ENCODE assay signal across 14 mouse cellular contexts in the genomic region with DNA sequence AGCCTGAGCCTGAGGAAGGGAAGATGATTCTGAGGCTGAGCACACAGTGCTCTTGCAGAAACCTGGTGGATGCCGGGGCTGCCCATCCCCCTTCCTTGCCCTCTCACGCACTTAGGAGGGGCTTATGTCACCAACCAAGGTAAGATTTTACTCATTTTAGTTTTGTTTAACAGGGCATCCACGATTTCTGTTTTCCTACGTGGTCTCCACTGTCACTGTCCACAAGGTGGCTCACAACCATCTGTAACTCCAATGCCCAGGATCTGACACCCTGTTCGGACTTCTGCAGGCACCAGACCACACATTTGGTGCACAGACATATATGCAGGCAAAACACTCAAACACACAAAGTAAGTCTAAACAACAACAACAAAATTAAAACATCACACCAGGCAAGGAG. TPM values are rescaled to one million over a fixed set of nuclear protein-coding genes. Genes with fewer than 3 reads are reported as not detected.
DNase-seq lines count a peak whose midpoint lies in the region; ATAC-seq and TF ChIP-seq lines count a peak whose summit lies in the region.
"Had no signal": no experiment of that assay in that cellular context is flagged by ENCODE, and none has a peak within 500 bp of the region (broad histone marks: within the 10 kb centered on the region; RNA-seq: fewer than 3 reads in every experiment).

No protein-coding gene starts in this region.

- peaks cover 20% of the 10 kb centered on the region for H3K36me3 ChIP-seq in heart, embryonic 13.5 days
- peaks cover 23% of the 10 kb centered on the region for H3K36me3 ChIP-seq in lung, embryonic 14.5 days (ENCODE audit: insufficient read depth)

- H3K27ac ChIP-seq in heart, embryonic 13.5 days (replicated peaks): no peak overlapping the region
- no peak overlapping the region for H3K27ac ChIP-seq in lung, embryonic 14.5 days (ENCODE audit: low read depth)
- H3K27ac ChIP-seq: heart, embryonic 10.5 days; hindbrain, embryonic 14.5 days; midbrain, embryonic 10.5 days had no signal

- no peaks in the 10 kb centered on the region for H3K27me3 ChIP-seq in heart, embryonic 13.5 days (replicated peaks)
- H3K27me3 ChIP-seq in lung, embryonic 14.5 days (ENCODE audit: insufficient read depth, low read length): no peaks in the 10 kb centered on the region

- H3K4me1 ChIP-seq in heart, embryonic 13.5 days: peaks cover 20% of the 10 kb centered on the region
- H3K4me1 ChIP-seq in lung, embryonic 14.5 days (ENCODE audit: insufficient read depth): peaks cover 7% of the 10 kb centered on the region; the same call in 1 of the 2 replicates

- peak; percentile 66 for TF ChIP-seq CTCF in lung, embryonic 14.5 days (IDR thresholded peaks at IDR 0.05; ENCODE audit: low read depth)

- no peak for ATAC-seq in heart, embryonic 13.5 days (ENCODE audit: extremely low read depth, insufficient number of reproducible peaks, low FRiP score, low TSS enrichment)
- ATAC-seq in lung, embryonic 14.5 days (ENCODE audit: insufficient read depth): no peak

- H3K9me3 ChIP-seq in heart, embryonic 13.5 days: no peaks in the 10 kb centered on the region
- H3K9me3 ChIP-seq in lung, embryonic 14.5 days (ENCODE audit: low read depth, low read length): no peaks in the 10 kb centered on the region
- H3K9me3 ChIP-seq: heart, embryonic 10.5 days; midbrain, embryonic 10.5 days had no signal

- no peak overlapping the region for H3K4me3 ChIP-seq in heart, embryonic 13.5 days
- no peak overlapping the region for H3K4me3 ChIP-seq in lung, embryonic 14.5 days (ENCODE audit: low read depth, low read length)
- H3K4me3 ChIP-seq: heart, embryonic 10.5 days; midbrain, embryonic 10.5 days had no signal

- whole genome bisulfite sequencing in heart, embryonic 13.5 days: 58% methylated on average over 5 of the region's 5 CpGs
- WGBS in lung, embryonic 14.5 days: 43% methylated on average over 5 of the region's 5 CpGs

- peak; percentile 44 for DNase-seq in adrenal gland, adult 2 months
- DNase-seq in adrenal gland, postnatal 4 days (ENCODE audit: low spot score in 2 of 2): no peak
- DNase-seq in heart, adult 8-10 months (ENCODE audit: low spot score): no peak
- peak; percentile 53 for DNase-seq in lung, embryonic 14.5 days
- DNase-seq in lung, postnatal 10 days: no peak
- peak; percentile 22 for DNase-seq in retina, postnatal 1 day
- no peak for DNase-seq in cerebellum, adult 11 months
- DNase-seq: B cell, adult 2 months; kidney, postnatal 36 days; thymus, postnatal 36 days had no signal

- 0 out of 2 replicates have a peak overlapping the region, but pooled peaks have one; percentile 16 for H3K9ac ChIP-seq in heart, embryonic 13.5 days
- no peak overlapping the region for H3K9ac ChIP-seq in lung, embryonic 14.5 days
- H3K9ac ChIP-seq: hindbrain, embryonic 14.5 days had no signal

- H3K4me2 ChIP-seq in heart, embryonic 13.5 days: no peak overlapping the region
- H3K4me2 ChIP-seq in lung, embryonic 14.5 days: no peak overlapping the region
- H3K4me2 ChIP-seq: hindbrain, embryonic 14.5 days had no signal

RNA-seq across cellular contexts. Expression of a gene that starts 12.2 kb away (rescaled TPM):
- total RNA-seq in adrenal gland, adult 2 months (2021): 10 to 100 TPM; 22.5 to 46.4 TPM
- 1.2 and 2.2 TPM in 2 replicates for polyA plus RNA-seq in adrenal gland, adult 2 months (2012; rRNA removed)
- total RNA-seq in adrenal gland, postnatal 4 days (2021): 10 to 100 TPM; 32.9 to 33.2 TPM
- polyA plus RNA-seq in heart, embryonic 13.5 days (2015; fragmentation: Nextera tagmentation; extraction: Ambion mirVana): 7.0 and 8.5 TPM in 2 replicates
- total RNA-seq in heart, adult 8-10 months (2022): 10 to 100 TPM in 3 of 4 experiments, 1 to 10 TPM in 1; 9.5 to 12.4 (median 11.0) TPM
- 18.1 and 19.1 TPM in 2 replicates for polyA plus RNA-seq in lung, embryonic 14.5 days (2014; fragmentation: Nextera tagmentation; extraction: Ambion mirVana)

Comparison
In these comparisons a context has a peak if more than half of its experiments do, and no peak if none do; other contexts are left out.
1. DNase-seq: peak in adrenal gland, adult 2 months (single experiment), lung, embryonic 14.5 days (single experiment) and retina, postnatal 1 day (single experiment); none in adrenal gland, postnatal 4 days (0 of 2), heart, adult 8-10 months (single experiment), lung, postnatal 10 days (single experiment) and cerebellum, adult 11 months (single experiment).